Mouse (Mus musculus): ENCODE data around the gene Casp7. TPM values are rescaled to one million over a fixed set of nuclear protein-coding genes. Genes with fewer than 3 reads are reported as not detected.
A peak's percentile ranks its signal among the peaks of the same experiment; 100 is the strongest.
"Not testable (repeated sequence)": the region's sequence is repeated elsewhere in the genome, so short reads cannot be mapped to it uniquely, and the experiment has no call there.

The Casp7 gene
- polyA plus RNA-seq, 1 experiment from 2014 or later: 18.4 TPM

DNA sequence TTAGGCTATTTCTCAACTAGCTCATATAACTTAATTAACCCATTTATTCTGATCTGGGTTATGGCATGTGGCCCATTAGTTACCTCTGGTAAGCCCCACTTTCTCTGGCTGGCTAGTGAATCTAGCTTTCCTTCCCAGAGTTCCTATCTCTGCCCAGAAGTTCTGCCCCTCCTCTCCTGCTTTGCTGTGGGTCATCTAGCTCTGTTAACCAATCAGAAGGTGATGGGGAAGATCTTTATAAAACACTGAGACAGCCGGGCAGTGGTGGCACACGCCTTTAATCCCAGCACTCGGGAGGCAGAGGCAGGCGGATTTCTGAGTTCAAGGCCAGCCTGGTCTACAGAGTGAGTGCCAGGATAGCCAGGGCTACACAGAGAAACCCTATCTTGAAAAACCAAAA, 13.0 kb downstream of the Casp7 start:
- ATAC-seq (ENCODE audit: low FRiP score); H3K27me3 ChIP-seq (ENCODE audit: control insufficient read depth, insufficient read depth, low read length); H3K4me1 ChIP-seq (replicated peaks; ENCODE audit: control insufficient read depth, insufficient read depth, low read length); H3K4me2 ChIP-seq (replicated peaks); H3K9ac ChIP-seq; H3K36me3 ChIP-seq (replicated peaks; ENCODE audit: control insufficient read depth, insufficient read depth); H3K4me3 ChIP-seq (replicated peaks; ENCODE audit: low read length); H3K27ac ChIP-seq; DNase-seq (ENCODE audit: low spot score); H3K9me3 ChIP-seq (ENCODE audit: control insufficient read depth, low read length): not testable (repeated sequence)
- 94% methylated on average over 4 of the region's 4 CpGs for WGBS

DNA sequence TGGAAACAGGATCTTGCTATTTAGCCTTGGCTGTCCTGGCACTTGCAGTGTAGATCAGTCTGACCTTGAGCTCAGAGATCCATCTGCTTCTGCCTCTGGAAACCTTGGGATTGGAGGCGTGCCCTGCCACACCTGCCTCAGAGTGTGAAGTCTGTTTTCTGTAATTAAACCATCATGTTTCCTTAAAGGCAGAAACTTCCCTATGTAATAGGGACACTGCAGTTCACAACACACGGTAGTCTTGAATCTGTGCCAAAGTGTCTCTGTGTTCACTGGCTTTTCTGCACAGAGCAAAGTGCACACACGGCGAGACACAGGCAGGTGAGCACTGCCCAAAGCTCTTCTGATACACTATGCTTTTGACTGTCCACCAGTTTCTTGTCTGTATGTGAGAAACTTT, 21.5 kb downstream of the Casp7 start:
- WGBS: 86% methylated on average over 4 of the region's 4 CpGs
- no peaks in the 10 kb centered on the region for H3K9me3 ChIP-seq (ENCODE audit: control insufficient read depth, low read length)
- H3K36me3 ChIP-seq (replicated peaks; ENCODE audit: control insufficient read depth, insufficient read depth): no peaks in the 10 kb centered on the region
- ATAC-seq (ENCODE audit: low FRiP score): no peak
- H3K4me3 ChIP-seq (replicated peaks; ENCODE audit: low read length): no peak overlapping the region
- H3K4me1 ChIP-seq (replicated peaks; ENCODE audit: control insufficient read depth, insufficient read depth, low read length): 0 out of 2 replicates have a peak, but pooled peaks cover 2% of the 10 kb centered on the region
- no peak overlapping the region for H3K4me2 ChIP-seq (replicated peaks)
- H3K27me3 ChIP-seq (ENCODE audit: control insufficient read depth, insufficient read depth, low read length): no peaks in the 10 kb centered on the region
- no peak overlapping the region for H3K27ac ChIP-seq
- DNase-seq (ENCODE audit: low spot score): no peak
- no peak overlapping the region for H3K9ac ChIP-seq

DNA sequence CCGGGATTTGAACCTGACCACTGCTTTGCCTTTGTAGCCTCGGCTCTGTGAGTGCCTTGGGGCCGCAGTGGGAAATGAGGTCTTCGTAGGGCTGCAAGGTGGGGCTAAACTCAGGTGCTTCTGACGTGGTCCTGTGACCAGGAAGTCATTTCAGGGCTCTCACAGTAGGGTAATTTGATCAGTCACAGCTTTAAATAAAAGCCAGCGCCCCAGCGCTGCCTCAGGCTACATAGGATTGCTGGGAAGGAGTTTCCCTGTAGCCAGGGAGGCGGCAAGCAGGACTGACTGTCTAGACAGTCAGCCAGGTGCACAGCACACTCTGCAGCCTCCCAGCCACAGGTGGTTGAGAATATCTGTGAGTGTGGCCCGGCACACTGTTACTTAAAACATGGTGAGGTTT, 22.5 kb downstream of the Casp7 start:
- H3K27ac ChIP-seq: no peak overlapping the region
- WGBS: 76% methylated on average over 9 of the region's 9 CpGs
- ATAC-seq (ENCODE audit: low FRiP score) (no peak), DNase-seq (ENCODE audit: low spot score) (no peak)
- no peak overlapping the region for H3K9ac ChIP-seq
- H3K4me3 ChIP-seq (replicated peaks; ENCODE audit: low read length): no peak overlapping the region
- H3K27me3 ChIP-seq (ENCODE audit: control insufficient read depth, insufficient read depth, low read length): no peaks in the 10 kb centered on the region
- H3K36me3 ChIP-seq (replicated peaks; ENCODE audit: control insufficient read depth, insufficient read depth): no peaks in the 10 kb centered on the region
- no peaks in the 10 kb centered on the region for H3K9me3 ChIP-seq (ENCODE audit: control insufficient read depth, low read length)
- no peak overlapping the region for H3K4me2 ChIP-seq (replicated peaks)
- H3K4me1 ChIP-seq (replicated peaks; ENCODE audit: control insufficient read depth, insufficient read depth, low read length): 0 out of 2 replicates have a peak, but pooled peaks cover 5% of the 10 kb centered on the region

DNA sequence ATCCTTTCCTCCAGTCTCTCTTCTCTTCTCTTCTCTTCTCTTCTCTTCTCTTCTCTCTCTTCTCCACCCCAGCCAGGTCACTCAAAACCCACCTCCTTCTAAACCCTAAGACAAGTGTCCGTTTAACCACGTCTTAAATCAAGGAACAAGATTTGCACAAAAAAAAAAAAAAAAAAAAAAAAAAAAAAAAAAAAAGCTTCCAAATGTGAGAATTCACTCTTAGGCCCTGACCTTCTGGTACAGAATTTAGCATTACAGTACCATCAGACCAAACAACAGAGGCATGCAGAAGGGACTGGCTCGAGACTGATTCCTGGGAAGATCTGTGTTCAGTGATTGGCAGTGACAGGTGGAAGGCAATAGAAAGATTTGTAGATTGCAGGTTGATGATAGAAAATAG, 23.4 kb downstream of the Casp7 start:
- H3K36me3 ChIP-seq (replicated peaks; ENCODE audit: control insufficient read depth, insufficient read depth): no peaks in the 10 kb centered on the region
- no peak overlapping the region for H3K27ac ChIP-seq
- H3K9ac ChIP-seq: no peak overlapping the region
- 0 out of 2 replicates have a peak, but pooled peaks cover 6% of the 10 kb centered on the region for H3K4me1 ChIP-seq (replicated peaks; ENCODE audit: control insufficient read depth, insufficient read depth, low read length)
- DNase-seq (ENCODE audit: low spot score) (no peak), ATAC-seq (ENCODE audit: low FRiP score) (no peak)
- 88% methylated on average over 3 of the region's 3 CpGs for WGBS
- no peaks in the 10 kb centered on the region for H3K27me3 ChIP-seq (ENCODE audit: control insufficient read depth, insufficient read depth, low read length)
- H3K4me3 ChIP-seq (replicated peaks; ENCODE audit: low read length): no peak overlapping the region
- H3K9me3 ChIP-seq (ENCODE audit: control insufficient read depth, low read length): no peaks in the 10 kb centered on the region
- H3K4me2 ChIP-seq (replicated peaks): no peak overlapping the region

DNA sequence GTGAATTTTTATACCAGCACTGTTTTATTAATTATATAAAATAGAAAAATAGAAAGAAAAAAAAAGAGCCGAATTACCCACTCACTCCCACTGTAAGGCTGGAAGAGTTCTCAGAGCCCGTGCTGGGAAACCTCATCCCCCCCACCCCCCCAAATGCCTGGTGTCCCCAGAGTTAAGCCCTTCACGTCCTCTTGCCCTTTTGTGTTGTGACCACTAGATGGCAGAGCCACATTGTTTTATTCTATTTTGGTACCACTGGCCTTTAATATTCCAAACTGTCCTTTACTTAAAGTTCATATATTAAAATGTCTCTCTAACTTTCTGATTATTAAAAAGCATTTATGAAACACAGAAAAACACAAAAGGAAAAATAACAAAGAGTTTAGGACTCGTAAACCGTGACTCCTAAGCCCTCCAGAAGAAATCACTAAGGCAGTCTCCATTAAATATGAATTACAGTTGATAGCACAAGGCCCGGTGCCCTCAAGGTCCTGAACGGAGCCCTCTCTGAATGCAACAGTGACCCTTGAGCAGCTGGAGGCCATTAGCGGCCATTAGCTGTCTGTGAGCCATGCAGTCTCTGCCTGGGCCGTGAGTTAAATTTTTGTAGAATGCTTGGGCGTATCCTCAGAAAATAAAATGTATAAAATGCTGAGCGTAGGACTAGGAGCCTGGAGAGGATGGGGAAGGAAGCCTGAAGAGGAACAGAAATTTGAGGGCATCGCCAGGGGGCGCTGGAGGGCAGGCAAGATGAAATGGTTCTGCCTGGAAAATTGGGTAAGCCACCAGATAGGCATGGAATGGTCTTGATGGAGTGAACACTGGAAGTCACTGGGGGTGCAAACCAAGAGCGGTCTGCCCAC, 25.8 kb downstream of the Casp7 start:
- H3K9ac ChIP-seq: no peak overlapping the region
- H3K9me3 ChIP-seq (ENCODE audit: control insufficient read depth, low read length): no peaks in the 10 kb centered on the region
- no peak overlapping the region for H3K4me2 ChIP-seq (replicated peaks)
- ATAC-seq (ENCODE audit: low FRiP score) (peak; percentile 37; the same call in 1 of the 2 replicates), DNase-seq (ENCODE audit: low spot score) (peak; percentile 87)
- 37% methylated on average over 14 of the region's 14 CpGs for WGBS
- H3K4me3 ChIP-seq (replicated peaks; ENCODE audit: low read length): no peak overlapping the region
- peaks cover 13% of the 10 kb centered on the region; the same call in 1 of the 2 replicates for H3K4me1 ChIP-seq (replicated peaks; ENCODE audit: control insufficient read depth, insufficient read depth, low read length)
- no peak overlapping the region for H3K27ac ChIP-seq
- H3K36me3 ChIP-seq (replicated peaks; ENCODE audit: control insufficient read depth, insufficient read depth): no peaks in the 10 kb centered on the region
- no peaks in the 10 kb centered on the region for H3K27me3 ChIP-seq (ENCODE audit: control insufficient read depth, insufficient read depth, low read length)

DNA sequence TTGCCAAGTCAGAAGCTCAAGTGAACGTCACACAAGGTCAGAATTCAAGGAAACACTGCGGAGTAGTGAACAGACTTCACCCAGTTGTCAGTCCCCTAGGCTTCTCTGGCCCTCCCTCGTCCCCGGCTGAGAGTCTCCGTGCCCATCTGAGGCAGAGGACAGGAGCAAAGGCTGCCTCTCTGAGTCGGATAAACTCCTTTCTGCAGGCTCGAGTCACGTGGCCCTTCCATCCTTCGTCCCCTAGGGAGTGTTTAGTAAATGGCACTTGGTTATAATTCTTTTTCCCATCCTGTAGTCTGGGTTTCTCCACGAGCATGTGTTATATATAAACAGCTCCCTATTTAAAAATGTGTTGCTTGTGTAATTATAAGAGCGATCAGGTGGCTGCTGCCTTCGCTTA, 26.4 kb downstream of the Casp7 start:
- no peaks in the 10 kb centered on the region for H3K9me3 ChIP-seq (ENCODE audit: control insufficient read depth, low read length)
- no peak overlapping the region for H3K4me2 ChIP-seq (replicated peaks)
- DNase-seq (ENCODE audit: low spot score) (no peak), ATAC-seq (ENCODE audit: low FRiP score) (peak; percentile 27; the same call in 1 of the 2 replicates)
- no peaks in the 10 kb centered on the region for H3K27me3 ChIP-seq (ENCODE audit: control insufficient read depth, insufficient read depth, low read length)
- no peaks in the 10 kb centered on the region for H3K36me3 ChIP-seq (replicated peaks; ENCODE audit: control insufficient read depth, insufficient read depth)
- no peak overlapping the region for H3K4me3 ChIP-seq (replicated peaks; ENCODE audit: low read length)
- no peak overlapping the region for H3K27ac ChIP-seq
- 54% methylated on average over 12 of the region's 12 CpGs for WGBS
- H3K9ac ChIP-seq: no peak overlapping the region
- peaks cover 13% of the 10 kb centered on the region; the same call in 1 of the 2 replicates for H3K4me1 ChIP-seq (replicated peaks; ENCODE audit: control insufficient read depth, insufficient read depth, low read length)

DNA sequence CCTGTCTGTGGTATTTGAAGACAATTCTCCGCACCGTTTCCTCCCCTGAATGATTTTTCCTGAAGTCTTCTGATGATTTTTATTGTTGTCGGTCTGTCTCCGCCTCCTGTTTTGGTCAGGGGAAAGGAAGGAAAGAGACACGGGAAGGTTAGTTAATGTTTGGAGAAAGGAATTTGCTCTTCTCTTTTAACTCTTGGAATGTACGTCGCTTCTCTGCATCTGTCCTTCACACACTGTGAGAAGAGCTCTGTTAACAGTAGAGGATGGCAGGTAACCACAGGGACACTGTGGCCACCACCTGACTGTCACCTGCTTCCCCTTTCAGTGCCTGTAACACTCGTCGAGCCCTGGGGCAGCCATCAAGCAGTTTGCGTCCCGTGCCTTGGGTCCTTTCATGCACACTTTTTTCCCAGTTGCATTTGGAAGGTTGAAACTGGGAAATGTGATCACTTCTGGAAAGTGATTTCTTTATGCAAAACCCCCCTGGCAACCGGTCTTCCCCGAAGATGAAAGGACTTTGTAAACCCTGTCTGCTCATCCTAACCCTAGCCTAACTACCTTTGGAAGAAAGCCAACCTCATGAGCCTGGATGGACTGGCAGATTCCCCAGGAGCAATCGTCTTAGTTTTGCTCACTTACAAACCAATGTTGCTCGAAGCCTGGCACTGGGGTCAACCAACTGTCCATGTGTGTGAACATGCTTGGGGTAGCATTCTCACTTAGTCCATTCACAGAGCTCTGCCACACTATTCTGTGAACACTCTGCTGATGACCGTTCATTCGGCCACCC, 27.9 kb downstream of the Casp7 start:
- no peak for DNase-seq (ENCODE audit: low spot score)
- Histone ChIP-seq H3K9me3 (ENCODE audit: control insufficient read depth, low read length) (no peaks in the 10 kb centered on the region), H3K27ac (no peak overlapping the region), H3K4me2 (replicated peaks) (no peak overlapping the region), H3K9ac (no peak overlapping the region), H3K27me3 (ENCODE audit: control insufficient read depth, insufficient read depth, low read length) (no peaks in the 10 kb centered on the region), H3K36me3 (replicated peaks; ENCODE audit: control insufficient read depth, insufficient read depth) (no peaks in the 10 kb centered on the region), H3K4me1 (replicated peaks; ENCODE audit: control insufficient read depth, insufficient read depth, low read length) (peaks cover 13% of the 10 kb centered on the region; the same call in 1 of the 2 replicates), H3K4me3 (replicated peaks; ENCODE audit: low read length) (no peak overlapping the region)
- WGBS: 75% methylated on average over 17 of the region's 17 CpGs
- ATAC-seq (ENCODE audit: low FRiP score): no peak

DNA sequence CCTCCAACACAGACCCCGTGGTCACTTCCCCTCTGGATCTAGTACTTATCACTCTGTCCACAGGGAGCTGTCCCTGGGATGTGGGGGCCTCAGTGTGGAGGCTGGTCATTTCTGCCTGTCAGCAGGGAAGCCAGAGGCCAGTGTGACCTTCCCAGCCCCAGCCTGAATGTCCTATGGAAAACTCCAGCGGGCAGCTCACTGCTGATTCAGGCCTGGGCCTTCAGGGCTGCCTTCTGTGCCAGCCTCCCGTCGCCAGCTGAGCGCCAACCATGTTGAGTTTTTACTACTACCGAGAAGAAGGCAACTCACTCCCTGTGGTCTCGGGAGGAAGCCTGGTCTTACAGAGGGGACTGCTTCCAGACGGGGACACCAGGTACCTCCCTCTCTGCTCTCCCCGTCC, 28.6 kb downstream of the Casp7 start:
- no peak for ATAC-seq (ENCODE audit: low FRiP score)
- Histone ChIP-seq H3K4me1 (replicated peaks; ENCODE audit: control insufficient read depth, insufficient read depth, low read length) (peaks cover 13% of the 10 kb centered on the region; the same call in 1 of the 2 replicates), H3K9ac (no peak overlapping the region), H3K4me2 (replicated peaks) (no peak overlapping the region), H3K4me3 (replicated peaks; ENCODE audit: low read length) (no peak overlapping the region), H3K9me3 (ENCODE audit: control insufficient read depth, low read length) (no peaks in the 10 kb centered on the region), H3K36me3 (replicated peaks; ENCODE audit: control insufficient read depth, insufficient read depth) (no peaks in the 10 kb centered on the region), H3K27ac (no peak overlapping the region), H3K27me3 (ENCODE audit: control insufficient read depth, insufficient read depth, low read length) (no peaks in the 10 kb centered on the region)
- 64% methylated on average over 9 of the region's 9 CpGs for WGBS
- no peak for DNase-seq (ENCODE audit: low spot score)

DNA sequence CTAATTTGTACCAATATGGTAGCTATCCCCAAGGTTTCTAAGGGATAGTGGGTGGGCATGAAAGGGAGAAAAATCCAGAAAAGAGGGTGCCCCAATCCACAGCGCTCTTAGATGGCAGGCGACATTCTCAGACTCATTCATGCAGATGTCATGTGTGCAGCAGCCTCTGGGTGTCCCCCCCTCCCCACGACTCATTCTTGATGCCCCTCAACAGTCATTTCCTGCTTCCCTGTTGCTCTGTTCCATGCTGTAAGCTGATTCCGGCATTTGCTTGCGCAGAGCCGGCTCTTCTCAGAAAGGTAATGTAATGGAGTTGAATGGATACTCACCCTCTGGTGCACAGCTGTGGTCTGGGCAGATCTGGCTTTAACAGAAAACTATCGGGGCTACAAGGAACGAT, 33.4 kb downstream of the Casp7 start:
- Histone ChIP-seq H3K9me3 (ENCODE audit: control insufficient read depth, low read length) (no peaks in the 10 kb centered on the region), H3K9ac (no peak overlapping the region), H3K4me2 (replicated peaks) (no peak overlapping the region), H3K27me3 (ENCODE audit: control insufficient read depth, insufficient read depth, low read length) (no peaks in the 10 kb centered on the region), H3K27ac (no peak overlapping the region), H3K36me3 (replicated peaks; ENCODE audit: control insufficient read depth, insufficient read depth) (no peaks in the 10 kb centered on the region), H3K4me1 (replicated peaks; ENCODE audit: control insufficient read depth, insufficient read depth, low read length) (peaks cover 8% of the 10 kb centered on the region; the same call in 1 of the 2 replicates), H3K4me3 (replicated peaks; ENCODE audit: low read length) (no peak overlapping the region)
- ATAC-seq (ENCODE audit: low FRiP score): no peak
- WGBS: 83% methylated on average over 8 of the region's 8 CpGs
- no peak for DNase-seq (ENCODE audit: low spot score)

All from hindbrain, embryonic 14.5 days (tissue).